Mouse (Mus musculus) lung, postnatal 0 days (tissue): ENCODE results near the gene Zfp180. TPM values are rescaled to one million over a fixed set of nuclear protein-coding genes. Genes with fewer than 3 reads are reported as not detected.

ENCODE experiments used
- ATAC-seq: fragments of 200-750 bp; cut with Nextera tagmentation; 2 replicates; pipeline ENCODE4 v1.8.0; 2017; ENCODE audit warnings: moderate library complexity
- DNase-seq: peaks from one replicate; pipeline ENCODE4 v3.0.0-alpha.2; 2016; ENCODE audit warnings: low spot score
- H3K27ac ChIP-seq: fragments of 300-500 bp; sonication (generic); 2 replicates; pipeline ENCODE4 v1.5.1; 2014; ENCODE audit warnings: antibody characterized with exemption, mild to moderate bottlenecking, low read length, mixed read lengths
- H3K27me3 ChIP-seq: fragments of 300-500 bp; sonication (generic); replicated peaks from 2 replicates; pipeline ENCODE4 v1.6.1; 2014; ENCODE audit warnings: low read length, mixed read lengths; ENCODE audit not compliant: insufficient read depth
- H3K36me3 ChIP-seq: fragments of 300-500 bp; sonication (generic); 2 replicates; pipeline ENCODE4 v1.6.1; 2014; ENCODE audit warnings: low read length, mixed read lengths; ENCODE audit not compliant: insufficient read depth
- H3K4me1 ChIP-seq: fragments of 300-500 bp; sonication (generic); 2 replicates; pipeline ENCODE4 v1.6.1; 2014; ENCODE audit warnings: antibody characterized with exemption, low read depth, low read length, mixed read lengths; ENCODE audit not compliant: insufficient read depth
- H3K4me2 ChIP-seq: fragments of 300-500 bp; sonication (generic); replicated peaks from 2 replicates; pipeline ENCODE4 v1.6.1; 2014; ENCODE audit warnings: low read depth, mild to moderate bottlenecking, low read length, moderate library complexity, mixed read lengths
- H3K4me3 ChIP-seq: fragments of 300-500 bp; sonication (generic); 2 replicates; pipeline ENCODE4 v1.5.1; 2014; ENCODE audit warnings: low read depth, low read length
- H3K9ac ChIP-seq: fragments of 300-500 bp; sonication (generic); replicated peaks from 2 replicates; pipeline ENCODE4 v1.6.1; 2014; ENCODE audit warnings: low read depth, mild to moderate bottlenecking
- H3K9me3 ChIP-seq: fragments of 300-500 bp; sonication (generic); 2 replicates; pipeline ENCODE4 v1.6.1; 2016; ENCODE audit warnings: low read length, mixed read lengths
- CTCF ChIP-seq: IDR thresholded peaks from 2 replicates; pipeline ENCODE4 v1.5.1; 2016; ENCODE audit warnings: antibody characterized with exemption, mild to moderate bottlenecking
- EP300 ChIP-seq: IDR thresholded peaks from 2 replicates; pipeline ENCODE4 v1.6.1; 2016; ENCODE audit warnings: antibody characterized with exemption, mild to moderate bottlenecking, control low read depth
- WGBS: fragments of 180-500 bp; shearing (Covaris S2); extraction: QIAGEN DNeasy Blood & Tissue Kit; methylation state at CpG from one replicate; pipeline ENCODE4 v1.1.7; 2014; 5-methylcytosine and 5-hydroxymethylcytosine counted together
- polyA plus RNA-seq: library from polyadenylated mRNA; unstranded; fragments of >200 nt; fragmentation: Nextera tagmentation; extraction: Ambion mirVana; gene quantifications from 2 replicates; pipeline ENCODE4 v1.2.1, GENCODE M21; 2015

Zfp180 gene
- polyA plus RNA-seq, 1 experiment from 2014 or later = 10.4 TPM

- H3K9me3 ChIP-seq = no peaks in the 10 kb centered on the region
- no peaks in the 10 kb centered on the region for H3K27me3 ChIP-seq
- H3K4me2 ChIP-seq = no peak overlapping the region
- H3K27ac ChIP-seq = no peak overlapping the region
- TF ChIP-seq EP300 (no peak), CTCF (no peak)
- H3K4me1 ChIP-seq = peaks cover under 1% of the 10 kb centered on the region; the same call in 1 of the 2 replicates
- no peak for DNase-seq
- 96% methylated on average over 12 of the region's 12 CpGs for WGBS
- no peak overlapping the region for H3K9ac ChIP-seq
- H3K4me3 ChIP-seq = no peak overlapping the region
- H3K36me3 ChIP-seq = no peaks in the 10 kb centered on the region
- no peak for ATAC-seq
These were observed 5.9 kb downstream of the Zfp180 start for GRCm38 (mm10) chr7:24087485-24088125.

GRCm38 (mm10) chr7:24104403-24104802 is 22.7 kb downstream of the Zfp180 start:
- Histone ChIP-seq H3K4me1 (no peaks in the 10 kb centered on the region), H3K27me3 (no peaks in the 10 kb centered on the region), H3K4me2 (no peak overlapping the region), H3K9ac (no peak overlapping the region), H3K36me3 (peaks cover 76% of the 10 kb centered on the region), H3K4me3 (no peak overlapping the region), H3K27ac (no peak overlapping the region), H3K9me3 (peaks cover 62% of the 10 kb centered on the region)
- DNase-seq (no peak), ATAC-seq (no peak)
- TF ChIP-seq CTCF (no peak), EP300 (no peak)
- WGBS = 94% methylated on average over 9 of the region's 9 CpGs

- H3K4me2 ChIP-seq = no peak overlapping the region
- ATAC-seq (peak; percentile 5; the same call in 1 of the 2 replicates), DNase-seq (no peak)
These were observed 23.5 kb downstream of the Zfp180 start for GRCm38 (mm10) chr7:24105144-24105703.

GRCm38 (mm10) chr7:24110839-24111238 is 29.1 kb downstream of the Zfp180 start:
- Histone ChIP-seq H3K4me1 (no peaks in the 10 kb centered on the region), H3K27ac (no peak overlapping the region), H3K27me3 (no peaks in the 10 kb centered on the region), H3K9me3 (peaks cover 28% of the 10 kb centered on the region), H3K36me3 (peaks cover 15% of the 10 kb centered on the region), H3K4me3 (no peak overlapping the region), H3K4me2 (no peak overlapping the region), H3K9ac (no peak overlapping the region)
- 97% methylated on average over 7 of the region's 7 CpGs for WGBS
- no peak for TF ChIP-seq EP300
- TF ChIP-seq CTCF = no peak
- DNase-seq (no peak), ATAC-seq (no peak)

More at GRCm38 (mm10) chr7:24105144-24105703, 23.5 kb downstream of the Zfp180 start:
- H3K27ac ChIP-seq = no peak overlapping the region
- no peak overlapping the region for H3K4me3 ChIP-seq
- H3K9me3 ChIP-seq = peaks cover 62% of the 10 kb centered on the region
- WGBS = 95% methylated on average over 18 of the region's 18 CpGs
- no peaks in the 10 kb centered on the region for H3K27me3 ChIP-seq
- H3K4me1 ChIP-seq = no peaks in the 10 kb centered on the region
- no peak overlapping the region for H3K9ac ChIP-seq
- peaks cover 69% of the 10 kb centered on the region for H3K36me3 ChIP-seq
- no peak for TF ChIP-seq EP300
- TF ChIP-seq CTCF = no peak

- Histone ChIP-seq H3K9me3 (peaks cover 19% of the 10 kb centered on the region), H3K36me3 (peaks cover 5% of the 10 kb centered on the region; the same call in 1 of the 2 replicates), H3K27ac (peak overlapping the region; percentile 72), H3K27me3 (no peaks in the 10 kb centered on the region), H3K4me1 (no peaks in the 10 kb centered on the region), H3K9ac (0 out of 2 replicates have a peak overlapping the region, but pooled peaks have one; percentile 19), H3K4me2 (peak overlapping the region; percentile 83), H3K4me3 (peak overlapping the region; percentile 61)
- no peak; the same call in 1 of the 2 replicates for ATAC-seq
- 5% methylated on average over 9 of the region's 9 CpGs for WGBS
- no peak for DNase-seq
- TF ChIP-seq CTCF = no peak
These were observed 30.0 kb downstream of the Zfp180 start for GRCm38 (mm10) chr7:24111772-24112155.

GRCm38 (mm10) chr7:24112156-24112856 is 30.6 kb downstream of the Zfp180 start, which contains the start of gene Zfp112:
Gene Zfp112 (plus strand): TSS chr7:24112314.
- peak within 1 kb of the TSS; percentile 61 for H3K4me3 ChIP-seq
- H3K27ac ChIP-seq = peak within 1 kb of the TSS; percentile 88
- H3K9me3 ChIP-seq = peaks cover 14% of the 10 kb centered on the region
- H3K9ac ChIP-seq = peak within 1 kb of the TSS; percentile 68
- 1% methylated on average over 23 of the region's 23 CpGs for WGBS
- H3K27me3 ChIP-seq = no peaks in the 10 kb centered on the region
- H3K4me1 ChIP-seq = no peaks in the 10 kb centered on the region
- H3K4me2 ChIP-seq = peak within 1 kb of the TSS; percentile 83
- peak; percentile 97 for ATAC-seq
- DNase-seq = peak; percentile 95
- TF ChIP-seq CTCF (no peak), EP300 (peak; percentile 49; the same call in 1 of the 2 replicates)
- H3K36me3 ChIP-seq = peaks cover 3% of the 10 kb centered on the region; the same call in 1 of the 2 replicates
